Mouse (Mus musculus) midbrain, embryonic 14.5 days (tissue): ENCODE data around the gene Samd8. TPM values are rescaled to one million over a fixed set of nuclear protein-coding genes. Genes with fewer than 3 reads are reported as not detected.

Experiments used
- ATAC-seq: fragments of 200-750 bp; cut with Nextera tagmentation; 2 replicates; pipeline ENCODE4 v1.8.0; 2017; ENCODE audit warnings: moderate number of reproducible peaks, moderate library complexity; ENCODE audit not compliant: low FRiP score, low TSS enrichment
- DNase-seq: peaks from one replicate; pipeline ENCODE4 v3.0.0-alpha.2; 2015
- H3K27ac ChIP-seq: fragments of 300-500 bp; sonication (generic); replicated peaks from 2 replicates; pipeline ENCODE4 v1.5.1; 2014; ENCODE audit warnings: mild to moderate bottlenecking, low read depth, low read length, moderate library complexity
- H3K27me3 ChIP-seq: fragments of 300-500 bp; sonication (generic); 2 replicates; pipeline ENCODE4 v1.6.1; 2014; ENCODE audit warnings: low read length, control low read depth, mixed read lengths; ENCODE audit not compliant: control insufficient read depth, insufficient read depth
- H3K36me3 ChIP-seq: fragments of 300-500 bp; sonication (generic); 2 replicates; pipeline ENCODE4 v1.6.1; 2014; ENCODE audit warnings: low read length, control low read depth; ENCODE audit not compliant: control insufficient read depth, insufficient read depth
- H3K4me1 ChIP-seq: fragments of 300-500 bp; sonication (generic); 2 replicates; pipeline ENCODE4 v1.6.1; 2014; ENCODE audit warnings: mild to moderate bottlenecking, antibody characterized with exemption, low read length, control low read depth; ENCODE audit not compliant: control insufficient read depth, insufficient read depth
- H3K4me2 ChIP-seq: fragments of 300-500 bp; sonication (generic); 2 replicates; pipeline ENCODE4 v1.6.1; 2014; ENCODE audit warnings: mild to moderate bottlenecking, low read length, moderate library complexity
- H3K4me3 ChIP-seq: fragments of 300-500 bp; sonication (generic); replicated peaks from 2 replicates; pipeline ENCODE4 v1.5.1; 2014; ENCODE audit warnings: low read depth, low read length
- H3K9ac ChIP-seq: fragments of 300-500 bp; sonication (generic); replicated peaks from 2 replicates; pipeline ENCODE4 v1.6.1; 2014; ENCODE audit warnings: mild to moderate bottlenecking, low read length, moderate library complexity
- H3K9me3 ChIP-seq: fragments of 300-500 bp; sonication (generic); 2 replicates; pipeline ENCODE4 v1.6.1; 2016; ENCODE audit warnings: low read length, control low read depth, mixed read lengths; ENCODE audit not compliant: control insufficient read depth
- WGBS: fragments of 180-500 bp; shearing (Covaris S2); extraction: QIAGEN DNeasy Blood & Tissue Kit; methylation state at CpG from one replicate; pipeline ENCODE4 v1.1.7; 2014; 5-methylcytosine and 5-hydroxymethylcytosine counted together
- polyA plus RNA-seq: library from polyadenylated mRNA; unstranded; fragments of >200 nt; fragmentation: Nextera tagmentation; extraction: Ambion mirVana; gene quantifications from 2 replicates; pipeline ENCODE4 v1.2.1, GENCODE M21; 2014

The Samd8 gene
- polyA plus RNA-seq, result 23.4 and 28.6 TPM in 2 replicates

DNA sequence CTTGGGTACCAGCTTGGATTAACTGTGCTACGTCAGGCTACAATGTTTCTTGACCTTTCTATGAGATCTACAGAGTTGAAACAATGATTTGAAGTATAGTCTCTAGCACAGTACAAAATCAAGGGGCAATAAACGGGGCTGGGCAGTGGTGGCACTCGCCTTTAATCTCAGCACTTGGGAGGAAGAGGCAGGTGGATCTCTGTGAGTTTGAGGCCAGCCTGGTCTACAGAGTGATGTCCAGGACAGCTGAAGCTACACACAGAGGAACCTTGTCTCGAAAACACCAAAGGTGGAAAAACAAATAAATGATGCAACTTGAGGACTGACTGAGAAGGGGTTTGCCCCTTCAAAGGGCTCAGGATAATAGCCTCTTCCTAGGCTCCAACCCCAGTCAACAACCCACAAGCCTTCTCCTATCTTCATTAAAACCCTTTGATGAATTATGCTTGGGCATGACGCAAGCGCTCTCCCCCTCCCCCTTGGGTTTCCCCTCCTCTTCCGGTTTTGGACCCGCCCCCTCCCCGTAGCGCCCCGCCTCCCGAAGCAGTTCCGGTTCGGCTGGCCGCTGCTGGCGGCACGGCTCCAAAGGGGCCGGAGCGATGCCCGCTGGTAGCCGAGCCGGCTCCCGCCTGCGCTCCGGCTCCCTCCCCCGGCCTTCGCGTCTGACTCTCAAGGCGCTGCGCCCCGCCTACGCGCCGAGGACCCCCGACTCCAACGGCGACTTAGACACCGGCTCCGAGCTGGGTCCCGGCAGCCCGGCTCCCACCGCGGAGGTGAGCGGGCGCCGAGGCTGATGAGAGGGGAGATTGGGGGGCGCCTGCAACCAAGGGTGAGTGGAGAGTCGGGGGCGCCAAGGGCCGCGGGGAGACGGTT, at the start of gene Samd8:
Gene Samd8, plus strand, starts transcription at position 524 of the 873 bp plus-strand sequence.
- H3K27ac ChIP-seq, result peak within 1 kb of the TSS; percentile 85
- peak within 1 kb of the TSS; percentile 99 for H3K4me3 ChIP-seq
- H3K36me3 ChIP-seq, result no peaks in the 10 kb centered on the region
- DNase-seq (peak; percentile 95), ATAC-seq (peak; percentile 87)
- 7% methylated on average over 52 of the region's 52 CpGs for WGBS
- peaks cover 12% of the 10 kb centered on the region for H3K4me1 ChIP-seq
- peak within 1 kb of the TSS; percentile 64 for H3K4me2 ChIP-seq
- peak within 1 kb of the TSS; percentile 91 for H3K9ac ChIP-seq
- no peaks in the 10 kb centered on the region for H3K9me3 ChIP-seq
- no peaks in the 10 kb centered on the region for H3K27me3 ChIP-seq

DNA sequence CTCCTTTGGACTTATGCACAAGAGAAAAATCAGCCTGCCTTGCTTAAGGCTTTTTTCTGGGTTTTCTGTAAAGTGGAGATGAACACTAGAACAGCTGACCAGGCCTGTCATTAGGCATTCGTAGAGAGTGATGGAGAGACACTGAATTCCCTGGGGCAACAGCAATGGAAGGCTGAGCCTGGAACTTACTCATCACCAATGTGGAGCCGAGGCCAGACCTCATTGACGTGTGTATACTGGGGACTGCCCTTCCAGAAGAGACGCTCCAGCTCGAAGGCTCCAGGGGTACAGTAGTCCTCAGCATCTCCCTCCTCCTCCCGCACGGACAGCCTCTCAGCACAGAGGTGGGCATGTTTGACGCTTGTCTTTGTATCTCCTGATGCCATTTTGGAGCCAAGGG, 47.6 kb upstream of the Samd8 start:
- ATAC-seq (no peak), DNase-seq (no peak)
- Histone ChIP-seq H3K36me3 (no peaks in the 10 kb centered on the region), H3K4me3 (no peak overlapping the region), H3K4me1 (0 out of 2 replicates have a peak, but pooled peaks cover 7% of the 10 kb centered on the region), H3K4me2 (no peak overlapping the region), H3K27me3 (no peaks in the 10 kb centered on the region), H3K9ac (no peak overlapping the region), H3K27ac (no peak overlapping the region), H3K9me3 (no peaks in the 10 kb centered on the region)
- 94% methylated on average over 8 of the region's 8 CpGs for WGBS

DNA sequence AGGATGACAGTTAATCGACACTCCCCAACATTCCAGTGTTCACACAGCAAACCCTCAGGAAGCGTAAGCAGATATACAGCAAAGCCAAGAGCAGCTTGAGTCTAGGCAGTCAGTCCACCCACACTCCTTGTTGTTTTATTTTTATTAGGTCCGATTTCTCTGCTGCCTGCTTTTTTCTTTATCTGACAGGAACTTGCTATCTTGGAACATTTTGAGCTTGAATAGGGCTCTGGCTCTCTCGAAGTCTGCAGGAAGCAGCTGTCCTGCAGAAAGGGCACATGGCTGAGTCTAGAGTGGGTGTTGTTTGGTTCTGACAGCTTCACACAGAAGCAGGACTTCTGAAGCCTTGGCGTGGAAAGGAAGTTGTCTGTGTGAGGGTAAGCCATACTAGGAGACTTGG, 47.1 kb upstream of the Samd8 start:
- 0 out of 2 replicates have a peak, but pooled peaks cover 7% of the 10 kb centered on the region for H3K4me1 ChIP-seq
- DNase-seq (no peak), ATAC-seq (no peak)
- H3K4me3 ChIP-seq, result no peak overlapping the region
- H3K4me2 ChIP-seq, result no peak overlapping the region
- no peaks in the 10 kb centered on the region for H3K9me3 ChIP-seq
- no peaks in the 10 kb centered on the region for H3K27me3 ChIP-seq
- H3K9ac ChIP-seq, result no peak overlapping the region
- H3K27ac ChIP-seq, result no peak overlapping the region
- WGBS, result 88% methylated on average over 5 of the region's 5 CpGs
- H3K36me3 ChIP-seq, result no peaks in the 10 kb centered on the region

DNA sequence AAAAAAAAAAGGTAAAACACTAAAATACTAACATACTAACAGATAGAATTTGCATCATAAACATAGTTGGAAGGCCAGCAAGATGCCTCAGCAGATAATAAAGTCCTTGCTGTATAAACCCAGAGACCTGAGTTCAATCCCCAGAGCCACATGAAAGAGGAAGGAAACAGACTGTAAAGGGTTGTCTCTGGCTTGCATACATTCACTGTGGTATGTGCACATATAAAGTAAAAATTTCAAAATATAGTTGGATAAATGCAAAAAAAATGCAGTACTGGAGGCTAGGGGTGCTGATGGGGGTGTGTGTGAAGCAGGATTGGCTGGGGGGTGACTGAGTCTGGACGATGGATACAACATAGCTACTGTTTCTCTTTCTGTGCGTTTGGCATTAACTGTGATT, 44.9 kb upstream of the Samd8 start:
- Histone ChIP-seq H3K36me3 (no peaks in the 10 kb centered on the region), H3K4me1 (0 out of 2 replicates have a peak, but pooled peaks cover 7% of the 10 kb centered on the region), H3K9me3 (no peaks in the 10 kb centered on the region), H3K27me3 (no peaks in the 10 kb centered on the region), H3K9ac (no peak overlapping the region), H3K4me2 (no peak overlapping the region), H3K27ac (no peak overlapping the region), H3K4me3 (no peak overlapping the region)
- DNase-seq (no peak), ATAC-seq (no peak)
- 94% methylated on average over 2 of the region's 2 CpGs for WGBS

DNA sequence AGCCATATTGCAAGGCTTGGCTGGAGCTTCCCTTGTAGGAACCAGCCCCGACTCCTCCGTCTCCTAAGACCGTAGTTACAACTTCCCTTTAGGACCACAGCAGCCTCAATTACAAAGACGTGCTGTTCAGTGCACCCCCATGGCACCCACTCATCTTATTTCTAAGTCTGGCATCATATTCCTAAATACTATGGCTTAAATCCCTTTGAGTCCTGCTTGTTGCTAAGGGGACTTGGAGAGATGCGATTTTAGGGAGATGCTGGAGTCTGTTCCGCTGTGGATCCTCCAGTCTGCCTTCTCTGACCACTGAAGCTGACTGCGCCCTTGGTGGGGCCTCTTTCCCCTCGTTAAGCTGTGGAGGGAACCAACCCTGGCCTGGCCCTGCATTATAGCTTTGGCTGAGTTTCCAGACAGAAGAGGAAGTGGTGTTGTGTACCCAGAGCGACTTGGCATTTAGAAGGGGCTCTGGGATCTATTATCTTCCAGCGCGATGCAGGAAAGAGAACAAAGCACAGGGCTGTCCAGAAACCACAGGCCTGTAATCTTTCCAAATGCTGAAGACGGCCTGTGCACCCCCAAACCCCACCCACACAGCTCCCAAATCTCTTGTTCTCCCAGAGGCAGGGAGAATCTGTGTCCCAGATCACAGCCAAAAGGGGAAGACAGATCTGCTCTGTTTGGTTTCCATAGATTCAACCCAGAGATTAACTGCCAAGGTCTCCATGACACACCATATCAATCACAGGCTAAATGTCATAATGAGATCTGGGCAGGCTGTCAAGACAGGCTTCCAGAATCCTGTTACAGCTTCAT, 43.4 kb upstream of the Samd8 start:
- Histone ChIP-seq H3K4me2 (no peak overlapping the region), H3K9ac (no peak overlapping the region), H3K9me3 (no peaks in the 10 kb centered on the region), H3K27ac (no peak overlapping the region; the same call in 1 of the 2 replicates), H3K27me3 (no peaks in the 10 kb centered on the region), H3K4me3 (no peak overlapping the region), H3K4me1 (0 out of 2 replicates have a peak, but pooled peaks cover 7% of the 10 kb centered on the region), H3K36me3 (no peaks in the 10 kb centered on the region)
- ATAC-seq, result no peak
- WGBS, result 42% methylated on average over 12 of the region's 12 CpGs
- peak; percentile 45 for DNase-seq

DNA sequence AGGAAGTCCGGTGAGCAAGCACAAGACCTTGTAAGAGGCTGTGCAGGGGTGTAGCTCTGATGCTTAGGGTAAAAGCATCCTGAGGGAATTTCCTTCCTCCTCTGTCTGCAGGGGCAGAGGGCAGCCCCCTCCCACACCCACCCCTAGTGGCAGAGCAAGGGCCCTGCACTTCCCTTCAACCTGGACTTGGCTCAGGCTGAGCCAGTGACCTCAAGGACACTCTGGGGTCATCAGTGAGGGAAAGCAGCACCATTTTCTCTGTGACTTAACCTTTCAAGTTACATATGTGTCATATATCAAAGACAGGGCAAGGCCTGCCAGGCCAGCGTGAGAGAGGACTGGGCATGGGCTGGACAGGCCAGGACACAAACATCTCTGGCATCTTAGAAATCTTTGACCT, 40.8 kb upstream of the Samd8 start:
- H3K4me1 ChIP-seq, result 0 out of 2 replicates have a peak, but pooled peaks cover 7% of the 10 kb centered on the region
- ATAC-seq, result no peak
- WGBS, result 60% methylated on average over 2 of the region's 2 CpGs
- H3K9ac ChIP-seq, result no peak overlapping the region
- H3K4me2 ChIP-seq, result no peak overlapping the region
- H3K27me3 ChIP-seq, result no peaks in the 10 kb centered on the region
- H3K27ac ChIP-seq, result no peak overlapping the region
- H3K4me3 ChIP-seq, result no peak overlapping the region
- DNase-seq, result no peak
- H3K9me3 ChIP-seq, result no peaks in the 10 kb centered on the region
- no peaks in the 10 kb centered on the region for H3K36me3 ChIP-seq

DNA sequence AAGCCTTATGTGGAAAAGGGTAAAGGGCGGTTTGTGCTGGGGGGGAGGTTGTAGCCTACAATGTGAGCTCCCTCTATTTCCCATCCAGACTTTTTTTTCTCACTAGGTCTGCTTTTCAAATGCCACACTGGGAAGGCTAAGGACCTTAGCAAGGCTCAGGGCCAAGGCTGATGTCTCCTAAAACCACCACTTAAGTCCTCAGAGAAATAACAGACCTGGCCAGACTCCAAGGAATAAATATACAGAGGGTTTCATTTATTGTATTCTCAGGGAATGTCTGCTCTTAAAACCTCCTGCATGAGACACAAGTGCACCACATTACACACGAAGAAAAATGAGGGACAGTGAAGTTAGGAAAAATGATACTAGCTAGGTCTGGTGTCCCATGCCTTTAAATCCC, 39.1 kb upstream of the Samd8 start:
- H3K36me3 ChIP-seq, result no peaks in the 10 kb centered on the region
- 90% methylated on average over 2 of the region's 2 CpGs for WGBS
- H3K27me3 ChIP-seq, result no peaks in the 10 kb centered on the region
- H3K9me3 ChIP-seq, result no peaks in the 10 kb centered on the region
- 0 out of 2 replicates have a peak, but pooled peaks cover 4% of the 10 kb centered on the region for H3K4me1 ChIP-seq
- ATAC-seq (no peak), DNase-seq (no peak)
- H3K9ac ChIP-seq, result no peak overlapping the region
- H3K4me3 ChIP-seq, result no peak overlapping the region
- H3K27ac ChIP-seq, result no peak overlapping the region
- no peak overlapping the region for H3K4me2 ChIP-seq

DNA sequence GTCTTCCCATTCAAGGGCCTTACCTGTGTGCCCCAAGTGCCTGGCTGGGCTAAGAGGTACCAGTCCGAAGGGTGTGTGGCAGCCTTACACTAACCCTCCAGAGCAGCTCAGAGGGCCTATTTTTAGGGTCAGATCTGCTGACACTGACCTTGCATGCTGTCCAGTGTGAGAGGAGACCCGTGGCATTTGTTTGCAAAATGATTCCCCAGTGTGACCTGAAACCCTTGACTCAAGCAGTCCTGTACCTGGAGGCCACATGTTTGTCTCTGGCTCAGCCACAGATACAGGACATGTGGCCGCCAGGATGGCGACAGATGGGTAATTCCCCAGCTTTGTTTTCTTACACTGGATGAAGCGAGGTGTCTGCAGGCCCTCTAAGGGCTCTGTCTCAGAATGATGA, 35.8 kb upstream of the Samd8 start, which contains the start of gene Dupd1:
Gene Dupd1, minus strand, starts transcription at position 91 of the 400 bp plus-strand sequence.
- WGBS, result 75% methylated on average over 5 of the region's 5 CpGs
- no peaks in the 10 kb centered on the region for H3K4me1 ChIP-seq
- no peaks in the 10 kb centered on the region for H3K9me3 ChIP-seq
- H3K27me3 ChIP-seq, result no peaks in the 10 kb centered on the region
- H3K4me3 ChIP-seq, result no peak within 1 kb of the TSS
- ATAC-seq (no peak), DNase-seq (no peak)
- H3K36me3 ChIP-seq, result no peaks in the 10 kb centered on the region
- no peak within 1 kb of the TSS for H3K9ac ChIP-seq
- H3K4me2 ChIP-seq, result no peak within 1 kb of the TSS
- no peak within 1 kb of the TSS for H3K27ac ChIP-seq
